8 mouse cellular contexts compared by ENCODE assay signal in genomic region chr9:59748969-59749368, GRCm38 (mm10). TPM values are rescaled to one million over a fixed set of nuclear protein-coding genes. Genes with fewer than 3 reads are reported as not detected.
DNase-seq lines count a peak whose midpoint lies in the region; ATAC-seq and TF ChIP-seq lines count a peak whose summit lies in the region.

No protein-coding gene starts in this region.

- H3K27me3 ChIP-seq in liver, postnatal 0 days (ENCODE audit: insufficient read depth, low read length): no peaks in the 10 kb centered on the region

- no peak overlapping the region for H3K4me2 ChIP-seq in liver, postnatal 0 days (ENCODE audit: low read depth, low read length)

- H3K27ac ChIP-seq in liver, postnatal 0 days (ENCODE audit: low read depth): peak overlapping the region; percentile 36; the same call in 1 of the 2 replicates

- WGBS in liver, postnatal 0 days (ENCODE audit: insufficient replicate concordance): 78% methylated on average over 11 of the region's 11 CpGs

- no peak overlapping the region for H3K9ac ChIP-seq in liver, postnatal 0 days (replicated peaks)

- no peak for TF ChIP-seq EP300 in liver, postnatal 0 days (IDR thresholded peaks at IDR 0.05; ENCODE audit: low read depth)

- peaks cover 20% of the 10 kb centered on the region for H3K4me1 ChIP-seq in liver, postnatal 0 days (ENCODE audit: insufficient read depth)

- DNase-seq in adrenal gland, adult (ENCODE audit: inconsistent age in 2 of 2, low spot score in 1 of 2): peak; percentile 25 to 51
- no peak for DNase-seq in adrenal gland, adult 8-10 months
- DNase-seq in layer of hippocampus, adult 9-11 months: peak; percentile 48
- DNase-seq in layer of hippocampus, adult 8-10 months (ENCODE audit: low spot score in 2 of 2): no peak
- peak; percentile 37 for DNase-seq in ZHBTc4 (ENCODE audit: low read depth, low spot score)
- DNase-seq in liver, postnatal 0 days: no peak
- DNase-seq in spleen, postnatal 4 days (ENCODE audit: low spot score in 2 of 2): no peak
- no peak for DNase-seq in embryo, embryonic 10 days (ENCODE audit: low spot score)

- TF ChIP-seq CTCF in liver, postnatal 0 days (IDR thresholded peaks at IDR 0.05; ENCODE audit: low read depth): no peak

- no peaks in the 10 kb centered on the region for H3K36me3 ChIP-seq in liver, postnatal 0 days (replicated peaks; ENCODE audit: insufficient read depth, low read length)

- no peak overlapping the region for H3K4me3 ChIP-seq in liver, postnatal 0 days (ENCODE audit: low read depth, low read length)

- ATAC-seq in liver, postnatal 0 days: no peak

- H3K9me3 ChIP-seq in liver, postnatal 0 days (ENCODE audit: low read length): no peaks in the 10 kb centered on the region

RNA-seq across cellular contexts. Expression of gene Senp8, which starts 1.5 kb away (rescaled TPM):
- 10 to 100 TPM in 3 of 4 experiments, 1 to 10 TPM in 1; 9.8 to 16.5 (median 11.5) TPM for total RNA-seq in adrenal gland, adult 8-10 months (2022)
- 10 to 100 TPM in 2 of 4 experiments, 1 to 10 TPM in 2; 8.0 to 13.4 (median 10.0) TPM for total RNA-seq in layer of hippocampus, adult 8-10 months (2022)
- polyA plus RNA-seq in liver, postnatal 0 days (2015; fragmentation: Nextera tagmentation; extraction: Ambion mirVana): 1.6 and 2.1 TPM in 2 replicates

RNA-seq across cellular contexts. Expression of gene Myo9a, which starts 1.7 kb away (rescaled TPM):
- total RNA-seq in adrenal gland, adult 8-10 months (2022): 10 to 100 TPM; 13.4 to 26.5 (median 16.8) TPM
- total RNA-seq in layer of hippocampus, adult 8-10 months (2022): 10 to 100 TPM; 55.3 to 80.0 (median 65.7) TPM
- 2.7 and 2.9 TPM in 2 replicates for polyA plus RNA-seq in liver, postnatal 0 days (2015; fragmentation: Nextera tagmentation; extraction: Ambion mirVana)

Comparison
In these comparisons a context has a peak if more than half of its experiments do, and no peak if none do; other contexts are left out.
1. DNase-seq: peak in adrenal gland, adult (2 of 2), layer of hippocampus, adult 9-11 months (single experiment) and ZHBTc4 (single experiment); none in adrenal gland, adult 8-10 months (single experiment), layer of hippocampus, adult 8-10 months (0 of 2), liver, postnatal 0 days (single experiment), spleen, postnatal 4 days (0 of 2) and embryo, embryonic 10 days (single experiment).